Mouse (Mus musculus): ENCODE data around the gene Hist1h3a. TPM values are rescaled to one million over a fixed set of nuclear protein-coding genes. Genes with fewer than 3 reads are reported as not detected.

Gene Hist1h3a
- polyA plus RNA-seq, 1 experiment, result 38.4 TPM

DNA sequence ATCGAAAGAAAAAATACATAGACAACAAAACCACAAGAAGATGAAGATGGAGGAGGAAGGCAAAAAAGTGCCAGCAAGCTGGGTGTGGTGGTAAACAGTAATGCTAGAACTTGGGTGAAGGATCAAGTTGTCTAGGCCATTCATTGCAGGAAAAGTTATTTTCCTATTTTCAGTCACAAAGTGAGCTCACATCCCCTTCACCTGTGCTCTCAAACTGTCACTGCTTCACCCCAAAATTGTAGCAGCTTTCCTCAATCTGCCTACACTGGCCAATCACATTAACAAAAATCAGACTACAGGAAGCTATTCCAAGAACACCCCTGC lies 2.3 kb downstream of the Hist1h3a start:
- TF ChIP-seq CTCF (IDR thresholded peaks at IDR 0.05; ENCODE audit: extremely low read depth, insufficient read depth, insufficient read length, insufficient replicate concordance), result no peak
- no peak for TF ChIP-seq POLR2A (IDR thresholded peaks at IDR 0.05; ENCODE audit: low read depth, low read length)
- Histone ChIP-seq H3K27ac (ENCODE audit: insufficient read depth, low read length) (peak overlapping the region; percentile 40; the same call in 1 of the 2 replicates), H3K27me3 (ENCODE audit: control insufficient read depth, insufficient read depth, low read length) (no peaks in the 10 kb centered on the region), H3K4me3 (ENCODE audit: extremely low read depth, insufficient read depth, insufficient read length) (no peak overlapping the region), H3K4me1 (ENCODE audit: control insufficient read depth, insufficient read depth, insufficient read length) (peaks cover 2% of the 10 kb centered on the region; the same call in 1 of the 2 replicates), H3K36me3 (ENCODE audit: control insufficient read depth, insufficient read depth, low read length) (no peaks in the 10 kb centered on the region)
- WGBS, result 55% methylated on average over 1 of the region's 1 CpGs
- DNase-seq (ENCODE audit: low read depth in 1 of 2, low spot score in 2 of 2), result no peak

DNA sequence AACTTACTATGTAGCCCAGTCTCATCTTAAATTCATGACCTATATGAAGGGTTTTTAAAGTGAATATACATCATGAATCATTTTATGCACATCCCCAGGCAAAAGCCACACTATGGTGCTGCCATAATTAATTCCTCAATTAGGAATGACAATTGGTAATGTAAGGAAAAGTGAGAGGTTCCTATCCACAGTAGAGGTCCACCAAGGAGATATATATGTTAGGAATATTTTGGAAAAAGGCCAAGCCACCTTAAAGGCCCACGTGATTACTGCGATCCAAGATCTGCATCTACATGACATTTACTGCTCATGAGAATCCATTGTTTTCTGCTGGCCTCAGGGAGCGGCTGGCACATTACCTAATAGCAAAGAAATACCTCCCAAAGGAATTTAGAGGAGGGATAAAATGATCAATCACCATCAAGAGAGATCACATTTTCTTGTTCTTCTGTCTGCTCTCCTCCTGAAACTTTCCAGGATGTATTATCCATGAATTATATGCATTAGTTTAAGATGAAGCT lies 2.9 kb downstream of the Hist1h3a start:
- no peak for TF ChIP-seq CTCF (IDR thresholded peaks at IDR 0.05; ENCODE audit: extremely low read depth, insufficient read depth, insufficient read length, insufficient replicate concordance)
- no peak overlapping the region for H3K27ac ChIP-seq (ENCODE audit: insufficient read depth, low read length)
- no peak overlapping the region for H3K4me3 ChIP-seq (ENCODE audit: extremely low read depth, insufficient read depth, insufficient read length)
- H3K4me1 ChIP-seq (ENCODE audit: control insufficient read depth, insufficient read depth, insufficient read length), result peaks cover 2% of the 10 kb centered on the region; the same call in 1 of the 2 replicates
- no peaks in the 10 kb centered on the region for H3K27me3 ChIP-seq (ENCODE audit: control insufficient read depth, insufficient read depth, low read length)
- DNase-seq (ENCODE audit: low read depth in 1 of 2, low spot score in 2 of 2), result no peak
- 94% methylated on average over 3 of the region's 3 CpGs for WGBS
- H3K36me3 ChIP-seq (ENCODE audit: control insufficient read depth, insufficient read depth, low read length), result no peaks in the 10 kb centered on the region

DNA sequence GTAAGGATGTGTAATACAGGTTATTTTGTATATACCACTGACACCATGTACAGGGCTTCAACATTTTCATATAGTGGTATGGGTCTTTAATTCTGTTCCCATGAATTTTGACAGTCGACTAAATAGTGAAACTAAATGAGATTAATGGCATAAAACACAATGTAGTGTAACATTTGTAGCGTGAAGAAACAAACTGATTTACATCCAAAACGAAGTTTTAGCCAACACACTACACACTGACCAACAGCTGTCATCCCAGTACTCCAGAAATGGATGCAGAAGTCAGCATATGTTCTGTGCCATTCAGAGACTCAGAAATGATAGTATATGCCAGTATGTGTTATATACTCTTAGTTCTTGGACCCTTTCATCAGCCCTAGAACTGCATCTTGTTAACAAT lies 4.3 kb downstream of the Hist1h3a start:
- Histone ChIP-seq H3K27me3 (ENCODE audit: control insufficient read depth, insufficient read depth, low read length) (no peaks in the 10 kb centered on the region), H3K4me1 (ENCODE audit: control insufficient read depth, insufficient read depth, insufficient read length) (peaks cover 2% of the 10 kb centered on the region; the same call in 1 of the 2 replicates), H3K36me3 (ENCODE audit: control insufficient read depth, insufficient read depth, low read length) (no peaks in the 10 kb centered on the region), H3K27ac (ENCODE audit: insufficient read depth, low read length) (no peak overlapping the region), H3K4me3 (ENCODE audit: extremely low read depth, insufficient read depth, insufficient read length) (no peak overlapping the region)
- WGBS, result 39% methylated on average over 3 of the region's 3 CpGs
- TF ChIP-seq CTCF (IDR thresholded peaks at IDR 0.05; ENCODE audit: extremely low read depth, insufficient read depth, insufficient read length, insufficient replicate concordance) (no peak), POLR2A (IDR thresholded peaks at IDR 0.05; ENCODE audit: low read depth, low read length) (no peak)
- no peak for DNase-seq (ENCODE audit: low read depth in 1 of 2, low spot score in 2 of 2)

DNA sequence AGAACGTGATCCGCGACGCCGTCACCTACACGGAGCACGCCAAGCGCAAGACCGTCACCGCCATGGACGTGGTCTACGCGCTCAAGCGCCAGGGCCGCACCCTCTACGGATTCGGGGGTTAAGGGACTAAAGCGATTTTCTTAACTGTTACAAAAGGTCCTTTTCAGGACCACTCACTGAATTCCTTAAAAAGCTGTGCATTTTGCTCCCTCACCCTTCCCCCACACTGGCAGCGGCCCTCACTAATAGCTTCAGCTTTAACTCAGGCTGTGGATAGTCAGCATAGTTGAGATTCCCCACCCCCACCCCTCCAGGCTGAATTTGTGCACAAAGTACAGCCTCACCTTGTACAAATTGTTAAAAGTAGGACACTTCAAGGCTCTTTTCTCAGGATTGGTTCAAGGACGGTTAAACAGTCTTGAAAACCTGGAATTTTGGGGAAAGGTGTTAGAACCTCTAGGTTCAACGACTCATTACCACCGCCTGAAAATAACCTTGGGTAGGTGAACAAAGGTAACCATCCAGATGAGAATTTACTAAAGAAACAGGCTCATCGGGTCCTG lies 4.9 kb downstream of the Hist1h3a start:
- no peak for DNase-seq (ENCODE audit: low read depth in 1 of 2, low spot score in 2 of 2)
- 1% methylated on average over 18 of the region's 23 CpGs for WGBS
- peak overlapping the region; percentile 53 for H3K4me3 ChIP-seq (ENCODE audit: extremely low read depth, insufficient read depth, insufficient read length)
- no peaks in the 10 kb centered on the region for H3K27me3 ChIP-seq (ENCODE audit: control insufficient read depth, insufficient read depth, low read length)
- H3K36me3 ChIP-seq (ENCODE audit: control insufficient read depth, insufficient read depth, low read length), result no peaks in the 10 kb centered on the region
- H3K4me1 ChIP-seq (ENCODE audit: control insufficient read depth, insufficient read depth, insufficient read length), result peaks cover 2% of the 10 kb centered on the region; the same call in 1 of the 2 replicates
- TF ChIP-seq CTCF (IDR thresholded peaks at IDR 0.05; ENCODE audit: extremely low read depth, insufficient read depth, insufficient read length, insufficient replicate concordance), result no peak
- no peak for TF ChIP-seq POLR2A (IDR thresholded peaks at IDR 0.05; ENCODE audit: low read depth, low read length)
- H3K27ac ChIP-seq (ENCODE audit: insufficient read depth, low read length), result peak overlapping the region; percentile 88

DNA sequence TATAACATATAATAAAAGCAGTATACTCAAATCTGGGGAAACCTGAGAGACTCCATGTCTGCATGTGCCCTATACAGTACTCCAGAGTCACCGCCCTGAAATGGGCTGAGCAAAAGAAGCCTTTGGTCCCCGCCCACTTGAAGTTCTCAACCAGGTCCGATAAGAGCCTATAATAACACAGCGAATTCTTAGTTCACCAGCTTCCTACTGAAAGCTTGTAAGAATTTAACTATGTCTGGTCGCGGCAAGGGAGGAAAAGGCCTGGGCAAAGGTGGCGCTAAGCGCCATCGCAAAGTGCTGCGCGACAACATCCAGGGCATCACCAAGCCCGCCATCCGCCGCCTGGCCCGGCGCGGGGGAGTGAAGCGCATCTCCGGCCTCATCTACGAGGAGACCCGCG lies 5.4 kb downstream of the Hist1h3a start, which contains the start of gene Hist1h4b:
TSS of gene Hist1h4b (plus strand) at position 224 of the 400 bp plus-strand sequence.
- H3K27ac ChIP-seq (ENCODE audit: insufficient read depth, low read length), result peak within 1 kb of the TSS; percentile 88
- peaks cover 2% of the 10 kb centered on the region; the same call in 1 of the 2 replicates for H3K4me1 ChIP-seq (ENCODE audit: control insufficient read depth, insufficient read depth, insufficient read length)
- no peaks in the 10 kb centered on the region for H3K27me3 ChIP-seq (ENCODE audit: control insufficient read depth, insufficient read depth, low read length)
- DNase-seq (ENCODE audit: low read depth in 1 of 2, low spot score in 2 of 2), result peak; percentile 86 to 89
- TF ChIP-seq CTCF (IDR thresholded peaks at IDR 0.05; ENCODE audit: extremely low read depth, insufficient read depth, insufficient read length, insufficient replicate concordance) (no peak), POLR2A (IDR thresholded peaks at IDR 0.05; ENCODE audit: low read depth, low read length) (peak; percentile 89)
- H3K4me3 ChIP-seq (ENCODE audit: extremely low read depth, insufficient read depth, insufficient read length), result peak within 1 kb of the TSS; percentile 53
- no peaks in the 10 kb centered on the region for H3K36me3 ChIP-seq (ENCODE audit: control insufficient read depth, insufficient read depth, low read length)
- under 1% methylated on average over 19 of the region's 22 CpGs for whole genome bisulfite sequencing

DNA sequence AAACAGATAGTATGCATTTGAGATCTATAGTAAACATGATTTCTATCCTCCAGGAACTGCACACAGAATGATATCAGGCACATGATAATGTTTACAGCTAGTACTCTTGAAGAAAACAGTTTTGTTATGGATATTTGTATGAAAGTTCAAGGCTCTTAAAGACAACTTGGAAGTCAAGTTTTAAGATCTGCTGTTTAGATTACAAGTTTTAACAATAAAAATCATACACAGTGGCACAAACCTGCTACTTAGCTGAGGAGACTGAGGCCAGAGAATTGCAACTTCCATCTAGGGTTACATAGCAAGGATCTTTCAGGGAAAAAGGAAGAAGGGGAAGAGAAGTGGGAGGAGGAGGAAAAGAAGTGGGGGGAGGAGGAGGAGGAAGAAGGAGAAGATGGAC lies 7.2 kb downstream of the Hist1h3a start:
- no peaks in the 10 kb centered on the region for H3K36me3 ChIP-seq (ENCODE audit: control insufficient read depth, insufficient read depth, low read length)
- TF ChIP-seq CTCF (IDR thresholded peaks at IDR 0.05; ENCODE audit: extremely low read depth, insufficient read depth, insufficient read length, insufficient replicate concordance) (no peak), POLR2A (IDR thresholded peaks at IDR 0.05; ENCODE audit: low read depth, low read length) (no peak)
- H3K4me1 ChIP-seq (ENCODE audit: control insufficient read depth, insufficient read depth, insufficient read length), result peaks cover 2% of the 10 kb centered on the region; the same call in 1 of the 2 replicates
- no peak overlapping the region for H3K4me3 ChIP-seq (ENCODE audit: extremely low read depth, insufficient read depth, insufficient read length)
- no peak for DNase-seq (ENCODE audit: low read depth in 1 of 2, low spot score in 2 of 2)
- H3K27me3 ChIP-seq (ENCODE audit: control insufficient read depth, insufficient read depth, low read length), result no peaks in the 10 kb centered on the region
- H3K27ac ChIP-seq (ENCODE audit: insufficient read depth, low read length), result no peak overlapping the region

Data from spleen, adult 2 months (tissue).